Mouse (Mus musculus) heart, embryonic 11.5 days (tissue): Measurements from ENCODE around the gene Bach1. TPM values are rescaled to one million over a fixed set of nuclear protein-coding genes. Genes with fewer than 3 reads are reported as not detected.
A peak's percentile ranks its signal among the peaks of the same experiment; 100 is the strongest.

ENCODE experiments used
- ATAC-seq: fragments of 200-750 bp; cut with Nextera tagmentation; replicated peaks from 2 replicates; pipeline ENCODE4 v1.8.0; 2017; ENCODE audit warnings: moderate library complexity; ENCODE audit not compliant: insufficient number of reproducible peaks, low FRiP score, low TSS enrichment
- H3K27ac ChIP-seq: fragments of 300-500 bp; sonication (generic); 2 replicates; pipeline ENCODE4 v1.5.1; 2014; ENCODE audit warnings: mild to moderate bottlenecking, low read depth, low read length
- H3K27me3 ChIP-seq: fragments of 300-500 bp; sonication (generic); 2 replicates; pipeline ENCODE4 v1.6.1; 2014; ENCODE audit warnings: mild to moderate bottlenecking, low read length, mixed read lengths; ENCODE audit not compliant: control insufficient read depth, insufficient read depth
- H3K36me3 ChIP-seq: fragments of 300-500 bp; sonication (generic); 2 replicates; pipeline ENCODE4 v1.6.1; 2014; ENCODE audit warnings: mild to moderate bottlenecking, low read length, moderate library complexity, mixed read lengths; ENCODE audit not compliant: control insufficient read depth, insufficient read depth
- H3K4me1 ChIP-seq: fragments of 300-500 bp; sonication (generic); 2 replicates; pipeline ENCODE4 v1.6.1; 2014; ENCODE audit warnings: low read length; ENCODE audit not compliant: control insufficient read depth, insufficient read depth
- H3K4me2 ChIP-seq: fragments of 300-500 bp; sonication (generic); 2 replicates; pipeline ENCODE4 v1.6.1; 2014; ENCODE audit warnings: mild to moderate bottlenecking, moderate library complexity
- H3K4me3 ChIP-seq: fragments of 300-500 bp; sonication (generic); 2 replicates; pipeline ENCODE4 v1.5.1; 2014; ENCODE audit warnings: low read depth, low read length
- H3K9ac ChIP-seq: fragments of 300-500 bp; sonication (generic); 2 replicates; pipeline ENCODE4 v1.6.1; 2014; ENCODE audit warnings: mild to moderate bottlenecking, low read depth, low read length, moderate library complexity
- H3K9me3 ChIP-seq: fragments of 300-500 bp; sonication (generic); replicated peaks from 2 replicates; pipeline ENCODE4 v1.6.1; 2016; ENCODE audit warnings: low read length; ENCODE audit not compliant: control insufficient read depth
- whole genome bisulfite sequencing: fragments of 180-500 bp; shearing (Covaris S2); extraction: QIAGEN DNeasy Blood & Tissue Kit; methylation state at CpG from one replicate; pipeline ENCODE4 v1.1.7; 2014; ENCODE audit not compliant: insufficient replicate concordance; 5-methylcytosine and 5-hydroxymethylcytosine counted together
- polyA plus RNA-seq: library from polyadenylated mRNA; unstranded; fragments of >200 nt; fragmentation: Nextera tagmentation; extraction: Ambion mirVana; gene quantifications from 2 replicates; pipeline ENCODE4 v1.2.1, GENCODE M21; 2014

The Bach1 gene
- polyA plus RNA-seq, 1 experiment from 2014 or later, result 13.1 TPM

DNA sequence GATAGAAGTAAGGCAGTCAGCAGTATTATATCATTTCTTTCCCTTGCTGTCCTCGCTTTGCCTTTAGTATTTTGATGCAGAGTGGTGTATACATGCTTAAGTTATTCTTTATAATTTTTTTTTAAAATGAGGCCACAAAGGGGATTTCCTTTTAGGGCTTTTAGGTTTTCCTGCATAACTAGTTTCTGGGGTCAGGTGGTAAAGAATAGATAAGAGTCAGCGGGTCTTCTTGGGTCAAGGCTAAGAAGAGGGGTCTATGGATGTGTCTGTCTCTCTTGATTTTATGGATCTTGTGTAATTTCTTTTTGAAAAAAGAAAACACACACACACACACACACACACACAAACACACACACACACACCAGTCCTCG lies 1.6 kb downstream of the Bach1 start:
- ATAC-seq, result no peak
- Histone ChIP-seq H3K9me3 (no peaks in the 10 kb centered on the region), H3K4me3 (peak overlapping the region; percentile 87), H3K27me3 (no peaks in the 10 kb centered on the region), H3K9ac (peak overlapping the region; percentile 86), H3K4me1 (peaks cover 42% of the 10 kb centered on the region), H3K4me2 (peak overlapping the region; percentile 78), H3K27ac (peak overlapping the region; percentile 94; the same call in 1 of the 2 replicates), H3K36me3 (no peaks in the 10 kb centered on the region)
- WGBS, result 31% methylated on average over 3 of the region's 3 CpGs

DNA sequence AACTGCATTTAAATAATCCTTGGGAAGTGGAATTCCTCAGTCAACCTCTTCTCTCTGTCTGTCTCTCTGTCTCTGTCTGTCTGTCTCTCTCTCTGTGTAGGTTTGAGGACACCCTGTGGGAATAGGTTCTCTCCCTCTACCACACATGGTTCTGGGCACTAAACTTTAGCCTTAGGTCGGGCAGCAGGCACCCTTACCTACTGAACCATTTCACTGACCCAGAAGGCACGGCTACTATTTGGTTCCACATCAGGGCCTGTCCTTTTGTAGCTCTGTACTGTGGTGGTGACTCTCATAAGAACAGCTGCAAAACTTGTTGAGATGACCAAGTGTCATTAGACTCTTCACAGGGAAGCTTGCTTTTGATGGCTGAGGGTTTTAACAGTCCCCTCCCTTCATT lies 3.1 kb downstream of the Bach1 start:
- ATAC-seq, result no peak
- peaks cover 58% of the 10 kb centered on the region for H3K4me1 ChIP-seq
- H3K4me2 ChIP-seq, result no peak overlapping the region
- no peaks in the 10 kb centered on the region for H3K36me3 ChIP-seq
- no peaks in the 10 kb centered on the region for H3K9me3 ChIP-seq
- no peak overlapping the region for H3K9ac ChIP-seq
- H3K27me3 ChIP-seq, result no peaks in the 10 kb centered on the region
- H3K27ac ChIP-seq, result no peak overlapping the region
- no peak overlapping the region for H3K4me3 ChIP-seq
- WGBS, result 81% methylated on average over 2 of the region's 2 CpGs

DNA sequence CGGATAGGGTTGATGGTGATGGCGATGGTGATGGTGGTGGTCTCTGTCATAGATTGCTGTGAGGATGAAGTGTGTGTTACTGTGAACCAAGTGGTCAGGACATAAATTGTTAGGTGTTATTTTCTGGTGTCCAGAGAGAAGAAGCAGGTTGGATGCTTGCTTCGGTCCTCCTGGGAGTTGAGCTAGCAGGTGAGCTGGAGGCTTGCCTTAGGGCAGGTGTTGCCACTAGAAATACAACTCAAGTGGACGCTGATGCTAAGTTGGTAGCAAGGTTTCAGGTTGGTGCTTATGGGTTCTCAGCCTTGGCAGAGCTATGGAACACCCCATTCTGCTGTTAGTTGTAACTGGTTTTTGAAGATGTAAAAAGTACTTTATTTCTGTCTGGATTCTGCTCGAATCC lies 4.1 kb downstream of the Bach1 start:
- WGBS, result 88% methylated on average over 5 of the region's 5 CpGs
- no peak overlapping the region for H3K4me3 ChIP-seq
- H3K4me2 ChIP-seq, result no peak overlapping the region

DNA sequence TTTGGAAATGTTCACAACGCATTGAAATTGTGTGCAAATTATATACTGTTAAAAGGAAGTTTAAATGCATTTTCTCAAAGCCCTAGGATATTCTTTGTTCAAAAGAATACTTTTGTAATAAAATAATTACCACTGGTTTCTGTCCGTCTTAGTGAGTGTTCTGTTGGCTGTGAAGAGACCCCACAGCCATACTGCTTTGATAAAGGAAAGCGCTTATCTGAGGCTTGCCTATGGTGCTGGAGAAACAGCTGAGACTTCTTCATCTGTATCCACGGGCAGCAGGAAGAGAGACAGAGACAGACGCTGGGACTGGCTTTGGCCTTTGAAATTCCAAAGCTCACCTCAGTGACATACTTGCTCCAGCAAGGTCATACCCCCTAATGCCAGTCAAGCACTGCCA lies 5.5 kb downstream of the Bach1 start:
- Histone ChIP-seq H3K4me3 (no peak overlapping the region), H3K27me3 (no peaks in the 10 kb centered on the region), H3K36me3 (no peaks in the 10 kb centered on the region), H3K4me2 (no peak overlapping the region), H3K27ac (no peak overlapping the region), H3K9ac (no peak overlapping the region), H3K4me1 (peaks cover 65% of the 10 kb centered on the region), H3K9me3 (no peaks in the 10 kb centered on the region)
- WGBS, result 27% methylated on average over 5 of the region's 5 CpGs
- ATAC-seq, result no peak

More for the DNA sequence above, 4.1 kb downstream of the Bach1 start:
- Histone ChIP-seq H3K27ac (no peak overlapping the region), H3K9ac (no peak overlapping the region), H3K27me3 (no peaks in the 10 kb centered on the region), H3K9me3 (no peaks in the 10 kb centered on the region), H3K4me1 (peaks cover 59% of the 10 kb centered on the region), H3K36me3 (no peaks in the 10 kb centered on the region)
- no peak for ATAC-seq

DNA sequence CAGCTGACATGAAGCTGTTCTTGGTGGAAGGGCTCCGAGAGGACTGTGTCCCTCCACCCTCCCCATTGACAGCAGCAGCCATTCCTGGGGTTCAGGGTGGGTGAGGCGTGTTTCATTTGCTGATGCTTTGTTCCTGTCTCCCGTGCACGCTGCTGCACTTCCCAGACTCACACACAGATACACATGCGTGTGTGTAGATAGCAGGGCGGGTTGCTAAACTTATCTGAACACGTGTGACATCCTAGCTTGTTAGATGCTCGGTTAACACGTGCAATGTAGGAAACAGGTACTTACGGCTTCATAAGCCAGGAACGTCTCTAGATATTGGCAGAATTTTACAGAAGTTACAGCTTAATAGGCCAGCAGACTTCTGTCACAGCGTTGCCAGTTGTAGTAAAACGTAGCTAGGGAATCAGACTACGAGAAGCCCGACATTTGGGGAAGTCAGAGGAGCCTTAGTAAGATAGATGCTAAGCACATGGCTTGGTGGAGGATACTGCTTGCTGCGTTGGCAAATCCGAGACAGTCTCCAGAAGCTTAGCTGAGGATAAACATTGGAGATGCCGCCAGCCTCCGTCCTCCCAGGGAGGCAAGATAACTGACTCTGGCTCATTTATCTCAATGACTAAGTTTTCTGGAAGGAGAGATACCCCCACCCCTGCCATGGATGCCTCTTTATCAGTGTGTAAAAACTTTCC lies 7.3 kb downstream of the Bach1 start:
- no peaks in the 10 kb centered on the region for H3K36me3 ChIP-seq
- H3K27me3 ChIP-seq, result no peaks in the 10 kb centered on the region
- no peaks in the 10 kb centered on the region for H3K9me3 ChIP-seq
- 0 out of 2 replicates have a peak overlapping the region, but pooled peaks have one; percentile 10 for H3K27ac ChIP-seq
- peak overlapping the region; percentile 58 for H3K4me2 ChIP-seq
- WGBS, result 16% methylated on average over 19 of the region's 19 CpGs
- ATAC-seq, result peak; percentile 60; the same call in 1 of the 2 replicates
- H3K9ac ChIP-seq, result no peak overlapping the region
- peak overlapping the region; percentile 4 for H3K4me3 ChIP-seq
- peaks cover 57% of the 10 kb centered on the region for H3K4me1 ChIP-seq

DNA sequence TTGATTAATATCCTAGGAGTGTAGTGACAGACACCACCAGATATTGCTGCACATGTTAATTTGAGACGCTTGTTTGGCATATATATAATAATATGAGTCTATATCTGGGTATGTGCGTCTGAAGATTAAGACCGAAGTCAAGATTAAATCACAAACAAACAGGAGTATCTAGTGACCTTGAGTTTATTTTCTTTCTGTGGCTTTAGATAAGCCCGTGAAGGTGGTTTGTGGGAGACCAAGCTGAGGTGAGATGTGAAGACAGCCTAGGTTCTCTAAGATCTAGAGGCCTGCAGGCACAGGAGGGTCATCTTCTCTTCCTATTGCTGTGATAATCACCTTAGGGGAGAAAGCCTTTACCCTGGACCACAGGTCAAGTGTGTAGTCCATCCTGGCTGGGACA lies 8.6 kb downstream of the Bach1 start:
- no peak for ATAC-seq
- Histone ChIP-seq H3K4me1 (peaks cover 55% of the 10 kb centered on the region), H3K27ac (no peak overlapping the region), H3K4me3 (no peak overlapping the region), H3K9ac (no peak overlapping the region), H3K27me3 (no peaks in the 10 kb centered on the region), H3K36me3 (no peaks in the 10 kb centered on the region), H3K4me2 (peak overlapping the region; percentile 14; the same call in 1 of the 2 replicates), H3K9me3 (no peaks in the 10 kb centered on the region)
- WGBS, result 37% methylated on average over 4 of the region's 4 CpGs

DNA sequence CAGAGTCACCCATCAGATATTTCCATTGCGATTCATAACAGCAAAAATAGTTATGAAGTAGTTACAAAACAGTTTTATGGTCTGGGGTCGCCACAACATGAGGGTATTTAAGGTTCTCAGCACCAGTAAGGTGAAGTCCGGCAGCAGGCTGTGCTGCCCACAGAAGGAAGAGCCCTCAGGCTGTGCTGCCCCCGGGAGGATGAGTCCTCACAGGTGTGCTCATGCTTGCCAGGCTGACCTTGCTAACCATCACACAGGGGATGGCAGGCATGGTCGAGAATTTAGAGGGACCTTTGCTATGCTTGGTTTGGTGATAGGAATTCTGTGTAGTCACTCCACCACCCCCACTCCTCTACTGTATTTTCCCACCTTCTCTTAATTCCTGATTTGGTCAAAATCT lies 9.8 kb downstream of the Bach1 start:
- H3K27me3 ChIP-seq, result no peaks in the 10 kb centered on the region
- H3K4me2 ChIP-seq, result no peak overlapping the region
- H3K9me3 ChIP-seq, result no peaks in the 10 kb centered on the region
- H3K9ac ChIP-seq, result no peak overlapping the region
- no peak overlapping the region for H3K4me3 ChIP-seq
- H3K27ac ChIP-seq, result no peak overlapping the region
- H3K36me3 ChIP-seq, result no peaks in the 10 kb centered on the region
- ATAC-seq, result no peak
- H3K4me1 ChIP-seq, result peaks cover 57% of the 10 kb centered on the region
- 73% methylated on average over 5 of the region's 5 CpGs for whole genome bisulfite sequencing

DNA sequence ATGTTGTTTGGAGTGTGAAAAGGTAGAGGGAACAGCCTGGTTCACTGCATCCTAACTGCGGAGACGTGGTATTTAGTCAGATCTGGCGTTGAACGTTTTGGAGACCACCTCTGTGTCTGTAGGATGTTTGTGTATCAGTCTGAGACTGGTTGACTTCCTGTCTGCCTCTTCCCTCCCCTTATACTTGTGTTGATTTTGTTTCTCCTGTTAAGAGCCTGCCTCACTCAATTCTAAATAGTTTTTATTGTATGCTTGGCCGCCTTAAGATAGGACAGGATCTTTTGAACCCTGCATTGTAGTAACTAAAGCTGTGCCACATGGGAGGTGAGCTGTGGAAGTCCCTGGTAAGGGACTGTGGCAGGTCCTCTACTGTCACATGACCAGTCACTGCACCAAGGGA lies 10.4 kb downstream of the Bach1 start:
- Histone ChIP-seq H3K9me3 (no peaks in the 10 kb centered on the region), H3K36me3 (no peaks in the 10 kb centered on the region), H3K9ac (no peak overlapping the region), H3K27me3 (no peaks in the 10 kb centered on the region), H3K4me3 (no peak overlapping the region), H3K4me2 (no peak overlapping the region), H3K27ac (no peak overlapping the region), H3K4me1 (peaks cover 53% of the 10 kb centered on the region)
- ATAC-seq, result no peak
- 54% methylated on average over 5 of the region's 5 CpGs for WGBS

DNA sequence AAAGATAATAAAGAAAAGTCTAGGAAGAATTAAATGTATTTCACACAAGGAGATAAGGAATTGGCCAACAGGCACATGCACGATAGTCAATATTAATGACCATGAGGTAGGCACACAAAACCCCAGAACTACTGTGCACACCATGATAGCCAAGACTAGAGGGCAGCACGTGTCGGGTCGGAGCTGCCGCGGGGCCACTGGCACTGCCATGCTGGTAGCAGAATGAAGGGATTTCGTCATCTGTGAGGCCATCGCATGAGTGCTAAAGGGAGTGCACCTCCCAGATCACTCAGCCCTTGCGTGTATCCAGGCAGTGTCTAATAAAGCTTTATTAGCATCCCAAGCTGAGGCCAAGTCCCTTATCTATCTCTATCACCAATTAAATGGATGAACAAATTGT lies 11.2 kb downstream of the Bach1 start:
- no peak for ATAC-seq
- Histone ChIP-seq H3K9ac (no peak overlapping the region), H3K36me3 (no peaks in the 10 kb centered on the region), H3K4me1 (peaks cover 49% of the 10 kb centered on the region), H3K27ac (no peak overlapping the region), H3K4me2 (no peak overlapping the region), H3K4me3 (no peak overlapping the region), H3K27me3 (no peaks in the 10 kb centered on the region), H3K9me3 (no peaks in the 10 kb centered on the region)
- 97% methylated on average over 9 of the region's 9 CpGs for WGBS
